23 mouse cellular contexts compared by ENCODE assay signal in genomic region chr14:47544877-47545276, GRCm38 (mm10).
"Had no signal": no experiment of that assay in that cellular context is flagged by ENCODE, and none has a peak within 500 bp of the region (broad histone marks: within the 10 kb centered on the region; RNA-seq: fewer than 3 reads in every experiment).

No protein-coding gene starts in this region.

- ATAC-seq: hindbrain, postnatal 0 days; inflammation-experienced regulatory T-cells, adult 6 months; intestine, embryonic 16.5 days had no signal

- H3K27me3 ChIP-seq: limb, embryonic 13.5 days; megakaryocyte, embryonic 14.5 days had no signal

- DNase-seq: kidney, adult 18-20 months; kidney, adult 9 months; kidney, postnatal 14 days; layer of hippocampus, adult 9-11 months; lung, embryonic 14.5 days; lung, postnatal 14 days; midbrain, embryonic 14.5 days; right cerebral cortex, adult 18-20 months; right cerebral cortex, postnatal 14 days; right cerebral cortex, postnatal 4 days; thymus, adult 2 months; thymus, postnatal 14 days; thymus, postnatal 4 days had no signal

- H3K4me1 ChIP-seq: limb, embryonic 10.5 days; limb, embryonic 13.5 days had no signal

- H3K27ac ChIP-seq: hindbrain, postnatal 0 days; layer of hippocampus, adult 2 months; limb, embryonic 10.5 days; limb, embryonic 13.5 days; macrophage; stomach, postnatal 0 days had no signal

- H3K9me3 ChIP-seq: limb, embryonic 10.5 days; limb, embryonic 13.5 days; megakaryocyte, embryonic 14.5 days had no signal

- H3K9ac ChIP-seq: limb, embryonic 13.5 days; lung, embryonic 14.5 days had no signal

- H3K4me3 ChIP-seq: layer of hippocampus, adult 2 months; limb, embryonic 10.5 days; limb, embryonic 13.5 days; megakaryocyte, embryonic 14.5 days had no signal

- H3K4me2 ChIP-seq: limb, embryonic 13.5 days; lung, embryonic 14.5 days; midbrain, embryonic 11.5 days had no signal
